Mouse (Mus musculus) neural tube, embryonic 15.5 days (tissue): Measurements from ENCODE around the gene Arl4c. TPM values are rescaled to one million over a fixed set of nuclear protein-coding genes. Genes with fewer than 3 reads are reported as not detected.

Experiments used
- ATAC-seq: fragments of 200-750 bp; cut with Nextera tagmentation; 2 replicates; pipeline ENCODE4 v1.8.0; 2017; ENCODE audit warnings: mild to moderate bottlenecking, moderate TSS enrichment, moderate library complexity; ENCODE audit not compliant: low FRiP score
- H3K27ac ChIP-seq: fragments of 300-500 bp; sonication (generic); replicated peaks from 2 replicates; pipeline ENCODE4 v1.5.1; 2015; ENCODE audit warnings: mild to moderate bottlenecking, inconsistent platforms
- H3K27me3 ChIP-seq: fragments of 300-500 bp; sonication (generic); replicated peaks from 2 replicates; pipeline ENCODE4 v1.6.1; 2015; ENCODE audit warnings: inconsistent platforms
- H3K36me3 ChIP-seq: fragments of 300-500 bp; sonication (generic); 2 replicates; pipeline ENCODE4 v1.6.1; 2015; ENCODE audit warnings: inconsistent platforms
- H3K4me1 ChIP-seq: fragments of 300-500 bp; sonication (generic); 2 replicates; pipeline ENCODE4 v1.6.1; 2015; ENCODE audit warnings: inconsistent platforms
- H3K4me2 ChIP-seq: fragments of 300-500 bp; sonication (generic); 2 replicates; pipeline ENCODE4 v1.6.1; 2015; ENCODE audit warnings: inconsistent platforms, mild to moderate bottlenecking, moderate library complexity
- H3K4me3 ChIP-seq: fragments of 300-500 bp; sonication (generic); replicated peaks from 2 replicates; pipeline ENCODE4 v1.5.1; 2015; ENCODE audit warnings: mild to moderate bottlenecking, inconsistent platforms
- H3K9ac ChIP-seq: fragments of 300-500 bp; sonication (generic); replicated peaks from 2 replicates; pipeline ENCODE4 v1.6.1; 2015; ENCODE audit warnings: mild to moderate bottlenecking, inconsistent platforms
- H3K9me3 ChIP-seq: fragments of 300-500 bp; sonication (generic); replicated peaks from 2 replicates; pipeline ENCODE4 v1.6.1; 2016; ENCODE audit warnings: inconsistent platforms
- WGBS: fragments of 180-500 bp; shearing (Covaris S2); methylation state at CpG from one replicate; pipeline ENCODE4 v1.1.7; 2015; ENCODE audit warnings: mixed read lengths; 5-methylcytosine and 5-hydroxymethylcytosine counted together
- polyA plus RNA-seq: library from polyadenylated mRNA; unstranded; fragments of >200 nt; fragmentation: Nextera tagmentation; extraction: Ambion mirVana; gene quantifications from 2 replicates; pipeline ENCODE4 v1.2.1, GENCODE M21; 2015

The Arl4c gene
- polyA plus RNA-seq, 1 experiment from 2014 or later = 43.5 TPM

DNA sequence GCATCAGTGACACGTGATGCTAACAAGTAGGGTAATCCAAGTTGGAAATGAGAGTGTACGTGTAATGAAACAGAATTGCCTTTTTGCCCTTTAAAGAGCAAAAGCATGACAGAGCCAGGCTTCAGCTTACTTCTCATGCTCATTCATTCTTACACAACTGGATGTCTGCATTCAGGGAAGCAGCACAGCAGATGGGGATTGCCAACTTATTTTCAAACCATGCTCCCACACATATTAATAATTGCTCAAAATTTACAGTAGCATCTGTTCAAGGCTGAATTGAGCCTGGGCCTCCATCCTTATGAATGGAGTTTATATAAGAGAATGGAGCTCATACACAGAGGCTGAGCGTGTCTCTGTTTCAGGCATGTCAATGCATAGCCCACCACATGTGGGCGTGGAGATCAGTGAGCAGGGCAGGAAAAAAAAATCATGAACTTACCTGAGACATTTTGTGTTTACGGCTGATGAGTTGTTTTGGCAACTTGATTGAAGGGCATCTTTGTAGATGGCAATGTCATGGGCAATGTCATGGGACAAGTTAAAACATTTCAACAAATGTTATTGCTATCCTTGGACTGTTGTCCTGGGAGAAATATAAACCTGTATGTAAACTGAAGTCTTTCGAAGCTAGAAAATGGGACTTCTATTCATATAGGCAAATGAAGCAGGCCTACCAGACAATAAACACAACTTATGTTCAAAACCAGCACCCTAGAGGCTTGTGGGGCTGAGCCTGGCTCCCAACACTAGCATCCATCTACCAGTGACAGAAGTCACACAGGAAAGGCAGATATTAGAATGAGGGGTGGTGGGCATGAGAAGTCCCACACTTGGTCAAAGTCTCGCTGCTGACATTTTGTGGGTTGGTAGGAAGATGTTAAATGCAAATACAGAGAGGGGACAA lies 48.2 kb downstream of the Arl4c start:
- H3K36me3 ChIP-seq = no peaks in the 10 kb centered on the region
- no peak overlapping the region for H3K4me3 ChIP-seq
- 88% methylated on average over 7 of the region's 7 CpGs for WGBS
- no peak for ATAC-seq
- H3K4me1 ChIP-seq = no peaks in the 10 kb centered on the region
- no peak overlapping the region for H3K4me2 ChIP-seq
- no peak overlapping the region for H3K27ac ChIP-seq
- H3K9ac ChIP-seq = no peak overlapping the region
- H3K27me3 ChIP-seq = no peaks in the 10 kb centered on the region
- no peaks in the 10 kb centered on the region for H3K9me3 ChIP-seq

DNA sequence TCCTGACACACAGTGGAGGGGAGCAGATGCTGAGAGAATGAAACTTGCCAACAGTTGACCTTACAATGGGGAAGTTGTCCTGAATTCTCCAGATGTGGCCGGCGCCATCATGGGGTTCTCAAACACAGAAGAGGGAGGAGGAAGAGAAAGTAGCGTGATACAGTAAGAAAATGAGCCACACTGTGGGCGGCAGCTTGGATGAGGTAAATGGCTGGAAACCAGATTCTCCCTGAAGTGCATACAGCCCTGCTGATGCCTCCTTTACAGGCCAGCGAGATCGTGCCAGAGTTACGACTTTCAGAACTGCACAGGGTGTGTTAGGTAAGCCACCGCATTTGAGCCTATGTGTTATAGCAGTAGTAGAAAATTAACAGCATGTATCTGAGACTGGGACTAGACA lies 49.3 kb downstream of the Arl4c start:
- Histone ChIP-seq H3K27ac (no peak overlapping the region), H3K27me3 (no peaks in the 10 kb centered on the region), H3K4me2 (no peak overlapping the region), H3K9me3 (no peaks in the 10 kb centered on the region), H3K4me3 (no peak overlapping the region), H3K9ac (no peak overlapping the region), H3K4me1 (no peaks in the 10 kb centered on the region), H3K36me3 (no peaks in the 10 kb centered on the region)
- 89% methylated on average over 8 of the region's 8 CpGs for WGBS
- no peak for ATAC-seq

DNA sequence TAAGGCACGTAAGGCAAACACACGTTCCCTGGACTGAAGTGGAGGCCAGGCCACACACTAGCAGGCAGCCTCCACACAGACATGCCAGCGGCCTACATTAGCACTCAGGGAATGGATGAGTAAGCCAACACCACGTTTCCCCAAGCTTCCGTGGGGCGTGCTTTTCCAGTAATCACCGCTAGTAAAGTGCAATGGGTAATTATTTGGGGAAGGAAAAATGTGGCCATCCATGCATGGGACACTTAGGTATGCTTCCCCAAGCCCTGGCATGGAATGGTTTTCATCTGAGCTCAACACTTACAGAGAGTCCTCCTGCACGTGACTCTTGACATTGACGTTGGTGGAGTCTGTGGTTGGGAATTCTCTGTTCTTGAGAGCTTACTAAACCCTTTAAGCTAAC lies 50.4 kb downstream of the Arl4c start:
- ATAC-seq = no peak
- 79% methylated on average over 9 of the region's 9 CpGs for WGBS
- no peaks in the 10 kb centered on the region for H3K9me3 ChIP-seq

DNA sequence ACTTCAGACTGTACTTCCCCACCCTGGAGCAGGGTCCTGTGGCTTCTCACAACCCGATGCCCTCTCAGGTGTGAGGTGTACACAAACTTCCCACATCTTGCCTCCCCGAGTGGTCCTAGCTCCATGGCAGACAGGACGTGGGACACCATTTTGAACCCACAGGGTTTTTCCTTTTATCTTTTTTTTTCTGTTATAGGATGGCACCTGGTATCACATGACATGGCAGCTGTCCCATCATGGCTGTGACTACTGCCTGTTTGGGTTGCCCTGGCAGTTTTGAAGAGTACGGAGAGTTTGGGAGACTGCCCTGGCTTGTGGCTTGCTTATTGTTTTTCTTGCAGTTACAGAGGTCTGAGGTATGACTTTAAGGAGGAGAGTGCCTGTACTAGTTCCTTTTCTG lies 53.3 kb downstream of the Arl4c start:
- no peak overlapping the region for H3K9ac ChIP-seq
- H3K4me2 ChIP-seq = no peak overlapping the region
- no peak overlapping the region for H3K4me3 ChIP-seq
- ATAC-seq = no peak
- H3K27me3 ChIP-seq = no peaks in the 10 kb centered on the region
- H3K9me3 ChIP-seq = no peaks in the 10 kb centered on the region
- H3K36me3 ChIP-seq = no peaks in the 10 kb centered on the region
- H3K4me1 ChIP-seq = no peaks in the 10 kb centered on the region
- no peak overlapping the region for H3K27ac ChIP-seq
- 95% methylated on average over 4 of the region's 4 CpGs for WGBS

More for the DNA sequence above, 50.4 kb downstream of the Arl4c start:
- Histone ChIP-seq H3K27ac (no peak overlapping the region), H3K4me3 (no peak overlapping the region), H3K4me1 (no peaks in the 10 kb centered on the region), H3K27me3 (no peaks in the 10 kb centered on the region), H3K9ac (no peak overlapping the region), H3K4me2 (no peak overlapping the region), H3K36me3 (no peaks in the 10 kb centered on the region)

DNA sequence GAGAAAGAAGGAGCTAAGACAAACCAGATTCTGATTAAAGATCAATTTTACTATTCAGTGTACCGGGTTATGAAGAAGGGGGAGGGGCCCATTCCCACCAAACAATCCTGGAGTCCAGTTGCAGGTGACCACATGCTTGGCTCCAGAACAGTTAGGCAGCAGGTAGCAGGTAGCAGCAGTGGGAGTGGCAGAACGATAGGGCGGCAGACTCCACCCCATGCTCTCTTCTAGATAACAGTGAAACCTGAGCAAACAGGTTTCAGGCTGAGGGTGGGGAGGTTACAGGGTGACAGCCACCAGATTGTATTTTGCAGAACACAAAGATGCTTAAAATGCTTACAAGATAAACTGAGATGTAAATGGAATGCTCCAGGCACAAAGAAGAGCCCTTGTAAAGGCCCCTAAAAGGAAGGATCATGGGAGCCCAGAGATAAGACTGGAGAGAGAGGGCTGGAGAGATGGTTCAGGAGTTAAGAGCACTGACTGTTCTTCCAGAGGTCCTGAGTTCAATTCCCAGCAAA lies 56.4 kb downstream of the Arl4c start:
- no peak overlapping the region for H3K4me2 ChIP-seq
- ATAC-seq = no peak
- no peaks in the 10 kb centered on the region for H3K4me1 ChIP-seq
- H3K36me3 ChIP-seq = no peaks in the 10 kb centered on the region
- no peak overlapping the region for H3K27ac ChIP-seq
- H3K9ac ChIP-seq = no peak overlapping the region
- WGBS = 79% methylated on average over 3 of the region's 3 CpGs
- H3K27me3 ChIP-seq = no peaks in the 10 kb centered on the region
- no peak overlapping the region for H3K4me3 ChIP-seq
- H3K9me3 ChIP-seq = no peaks in the 10 kb centered on the region

DNA sequence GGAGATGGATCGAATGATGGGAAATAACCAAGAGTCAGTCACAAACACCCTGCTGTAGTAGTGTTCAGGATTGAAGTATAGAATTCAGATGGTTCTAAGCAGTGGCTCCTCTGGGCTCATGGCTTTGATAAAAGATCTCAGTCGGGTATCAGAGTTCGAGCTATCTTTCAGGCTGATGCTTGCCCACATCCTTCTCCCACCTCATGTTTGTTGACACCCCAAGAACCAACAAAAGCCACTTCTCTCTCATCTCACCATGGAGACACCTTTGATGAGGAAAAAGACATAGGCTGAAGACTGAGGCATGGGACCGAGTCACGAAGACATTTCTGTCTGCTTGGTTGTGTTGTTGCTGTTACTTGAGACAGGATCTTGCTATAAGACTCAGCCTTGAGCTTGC lies 57.6 kb downstream of the Arl4c start:
- Histone ChIP-seq H3K4me3 (no peak overlapping the region), H3K27me3 (no peaks in the 10 kb centered on the region)
- WGBS = 89% methylated on average over 5 of the region's 5 CpGs

DNA sequence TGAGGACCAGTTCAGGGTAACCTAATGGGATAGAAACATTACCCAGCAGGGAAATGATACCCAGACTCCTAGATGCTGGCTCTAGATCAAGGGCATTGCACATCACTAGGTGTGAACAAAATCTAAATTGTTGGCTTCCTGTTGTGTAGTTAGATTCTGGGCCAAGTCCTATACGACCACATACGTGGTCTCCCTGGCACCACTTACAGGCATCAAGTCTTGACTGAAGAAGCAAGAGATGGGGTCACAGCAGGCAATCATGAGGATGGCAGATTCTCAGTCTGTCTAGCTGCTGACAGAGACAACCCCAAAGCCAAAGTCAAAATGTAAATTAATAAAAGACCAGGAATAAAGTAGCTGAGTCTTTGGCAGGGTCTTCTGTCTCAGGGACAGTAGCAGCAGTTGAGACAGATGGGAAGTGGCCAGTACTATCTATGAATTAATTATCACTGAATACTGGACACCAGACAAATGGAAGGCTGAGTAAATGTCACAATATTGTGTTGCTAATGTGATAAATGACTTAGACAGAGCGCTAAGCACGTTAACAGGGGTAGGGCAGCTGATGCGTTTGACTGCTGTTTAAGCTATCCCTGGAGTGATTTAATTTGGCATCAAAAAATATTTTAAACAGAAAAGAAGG lies 58.7 kb downstream of the Arl4c start:
- Histone ChIP-seq H3K4me2 (no peak overlapping the region), H3K27ac (no peak overlapping the region), H3K36me3 (no peaks in the 10 kb centered on the region), H3K9me3 (no peaks in the 10 kb centered on the region), H3K4me3 (no peak overlapping the region), H3K4me1 (0 out of 2 replicates have a peak, but pooled peaks cover 3% of the 10 kb centered on the region), H3K27me3 (no peaks in the 10 kb centered on the region), H3K9ac (no peak overlapping the region)
- ATAC-seq = no peak
- WGBS = 43% methylated on average over 5 of the region's 5 CpGs

More for the DNA sequence above, 57.6 kb downstream of the Arl4c start:
- Histone ChIP-seq H3K36me3 (no peaks in the 10 kb centered on the region), H3K27ac (no peak overlapping the region), H3K4me2 (no peak overlapping the region), H3K9ac (no peak overlapping the region), H3K9me3 (no peaks in the 10 kb centered on the region), H3K4me1 (0 out of 2 replicates have a peak, but pooled peaks cover 3% of the 10 kb centered on the region)
- no peak for ATAC-seq

DNA sequence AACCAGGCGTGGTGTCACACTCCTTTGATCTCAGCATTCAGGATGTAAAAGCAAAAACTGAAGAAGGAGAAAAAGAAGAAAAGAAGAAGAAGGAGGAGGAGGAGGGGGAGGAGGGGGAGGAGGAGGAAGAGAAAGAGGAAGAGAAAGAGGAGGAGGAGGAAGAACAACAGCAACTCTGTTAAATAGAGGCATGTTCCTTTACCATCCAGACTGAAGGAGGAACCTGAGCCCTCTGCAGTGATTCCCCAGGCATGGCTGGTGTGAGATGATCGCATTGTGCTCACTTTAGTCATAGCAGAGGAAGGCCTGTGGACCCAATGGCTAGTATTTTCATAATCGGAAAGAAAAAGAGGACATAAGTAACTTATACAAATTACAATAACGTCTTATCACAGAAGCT lies 59.3 kb downstream of the Arl4c start:
- Histone ChIP-seq H3K4me3 (no peak overlapping the region), H3K36me3 (no peaks in the 10 kb centered on the region), H3K9ac (no peak overlapping the region), H3K27me3 (no peaks in the 10 kb centered on the region), H3K27ac (no peak overlapping the region), H3K9me3 (no peaks in the 10 kb centered on the region), H3K4me2 (no peak overlapping the region), H3K4me1 (0 out of 2 replicates have a peak, but pooled peaks cover 3% of the 10 kb centered on the region)
- no peak for ATAC-seq
- WGBS = 87% methylated on average over 4 of the region's 4 CpGs

DNA sequence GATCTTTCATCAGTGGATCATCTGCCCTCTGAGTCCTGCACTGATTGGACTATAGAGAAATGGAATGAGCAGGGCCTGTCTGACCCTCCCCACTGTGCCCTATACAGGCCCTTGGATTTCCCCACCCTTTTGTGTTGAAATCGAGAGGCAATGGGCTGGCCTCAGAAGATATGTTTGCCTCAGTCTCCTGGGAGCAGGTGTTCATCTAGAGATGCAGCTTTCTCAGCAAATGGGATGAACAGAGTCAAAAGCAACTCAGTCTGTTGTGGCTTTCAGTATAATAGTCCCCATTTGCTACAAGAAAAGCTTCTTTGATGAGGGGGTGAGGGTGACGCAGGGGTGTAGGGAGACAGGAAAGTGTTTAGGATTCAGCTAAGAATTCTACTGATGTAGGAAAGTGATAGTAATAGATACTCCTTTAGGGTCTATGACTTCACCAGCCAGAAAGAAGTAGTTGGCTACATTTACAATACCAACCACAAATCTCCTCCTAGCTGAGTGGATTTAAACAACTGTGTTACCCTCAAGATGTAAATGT lies 60.3 kb downstream of the Arl4c start:
- H3K4me2 ChIP-seq = no peak overlapping the region
- H3K36me3 ChIP-seq = no peaks in the 10 kb centered on the region
- no peaks in the 10 kb centered on the region for H3K9me3 ChIP-seq
- 67% methylated on average over 2 of the region's 2 CpGs for WGBS
- H3K4me1 ChIP-seq = 0 out of 2 replicates have a peak, but pooled peaks cover 3% of the 10 kb centered on the region
- H3K27ac ChIP-seq = no peak overlapping the region
- no peaks in the 10 kb centered on the region for H3K27me3 ChIP-seq
- no peak overlapping the region for H3K4me3 ChIP-seq
- H3K9ac ChIP-seq = no peak overlapping the region
- ATAC-seq = no peak

DNA sequence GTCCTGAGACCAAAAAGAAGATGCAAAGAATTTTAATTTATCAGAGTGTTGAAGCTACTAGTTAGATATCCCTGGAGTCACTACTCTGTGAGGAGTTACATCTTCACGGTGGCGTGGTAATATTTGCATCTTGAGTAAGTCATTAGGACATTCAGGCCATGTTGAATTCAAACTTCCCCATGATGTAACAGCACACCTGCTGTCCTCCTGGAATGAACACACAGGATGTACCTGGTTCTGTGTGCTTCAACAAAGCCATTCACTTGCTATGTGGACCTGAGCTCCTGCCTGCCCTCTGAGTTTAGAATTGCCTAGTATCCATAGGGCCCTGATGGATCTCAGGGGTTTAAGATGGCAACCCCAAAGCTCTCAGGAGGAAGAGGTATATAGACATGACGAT lies 60.8 kb downstream of the Arl4c start:
- Histone ChIP-seq H3K27ac (no peak overlapping the region), H3K4me3 (no peak overlapping the region), H3K4me2 (no peak overlapping the region), H3K27me3 (no peaks in the 10 kb centered on the region), H3K36me3 (no peaks in the 10 kb centered on the region), H3K9me3 (no peaks in the 10 kb centered on the region), H3K9ac (no peak overlapping the region), H3K4me1 (0 out of 2 replicates have a peak, but pooled peaks cover 3% of the 10 kb centered on the region)
- 92% methylated on average over 3 of the region's 3 CpGs for WGBS
- ATAC-seq = no peak

DNA sequence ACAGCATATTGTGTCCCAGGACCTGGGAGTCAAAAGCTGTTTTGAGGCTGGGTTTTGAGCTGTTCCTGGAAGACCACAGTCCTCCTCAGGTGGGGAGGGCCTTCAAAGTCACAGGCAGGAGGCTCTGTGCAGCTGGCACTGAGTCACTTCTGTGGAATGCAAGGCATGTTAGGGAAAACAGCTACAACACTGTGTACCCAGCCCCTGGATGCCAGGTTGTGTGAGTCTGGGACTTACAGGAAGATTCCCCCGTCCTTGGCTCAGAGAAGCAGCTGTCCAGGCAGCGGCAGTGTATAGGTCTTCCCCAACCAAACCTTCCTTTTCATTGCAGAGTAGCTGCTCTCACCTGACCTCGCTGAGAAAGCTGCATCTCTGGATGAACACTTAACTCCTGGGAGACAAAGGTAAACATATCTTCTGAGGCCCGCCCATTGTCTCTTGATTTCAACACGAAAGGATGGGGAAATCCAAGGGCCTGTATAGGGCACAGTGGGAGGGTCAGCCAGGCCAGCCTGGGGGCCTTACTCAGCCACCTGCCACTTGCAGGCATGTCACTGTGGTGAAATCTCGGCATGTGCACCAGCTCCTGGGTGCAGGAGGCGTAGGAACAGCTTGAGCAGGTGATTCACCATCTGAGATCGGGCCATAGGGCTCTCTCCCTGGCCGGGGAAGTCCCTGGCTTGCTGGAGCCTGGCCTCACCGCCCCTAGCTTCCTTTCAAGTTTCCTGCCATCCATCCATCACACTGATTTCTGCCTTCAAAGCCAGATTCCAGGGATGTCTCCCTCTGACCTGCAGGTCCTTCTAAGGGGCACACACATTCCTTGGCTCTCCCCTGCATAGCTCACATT lies 62.4 kb downstream of the Arl4c start:
- ATAC-seq = no peak

More for the DNA sequence above, 62.4 kb downstream of the Arl4c start:
- H3K4me3 ChIP-seq = no peak overlapping the region
- WGBS = 26% methylated on average over 10 of the region's 10 CpGs
- no peaks in the 10 kb centered on the region for H3K27me3 ChIP-seq
- H3K9ac ChIP-seq = no peak overlapping the region
- no peaks in the 10 kb centered on the region for H3K36me3 ChIP-seq
- H3K27ac ChIP-seq = no peak overlapping the region
- H3K9me3 ChIP-seq = no peaks in the 10 kb centered on the region
- H3K4me2 ChIP-seq = no peak overlapping the region
- 0 out of 2 replicates have a peak, but pooled peaks cover 3% of the 10 kb centered on the region for H3K4me1 ChIP-seq
